In genomic region chr3:130052541-130053298, GRCm38 (mm10) we compare ENCODE assay signal across 10 mouse cellular contexts. TPM values are rescaled to one million over a fixed set of nuclear protein-coding genes. Genes with fewer than 3 reads are reported as not detected.
A peak's percentile ranks its signal among the peaks of the same experiment; 100 is the strongest.
DNase-seq lines count a peak whose midpoint lies in the region; ATAC-seq and TF ChIP-seq lines count a peak whose summit lies in the region.
"Had no signal": no experiment of that assay in that cellular context is flagged by ENCODE, and none has a peak within 500 bp of the region (broad histone marks: within the 10 kb centered on the region; RNA-seq: fewer than 3 reads in every experiment).

No protein-coding gene starts in this region.

- no peaks in the 10 kb centered on the region for H3K27me3 ChIP-seq in heart, embryonic 11.5 days (ENCODE audit: control insufficient read depth, insufficient read depth, low read length)
- H3K27me3 ChIP-seq in liver, embryonic 12.5 days (replicated peaks): no peaks in the 10 kb centered on the region
- H3K27me3 ChIP-seq: forebrain, embryonic 15.5 days had no signal

- peak overlapping the region; percentile 3; the same call in 1 of the 2 replicates for H3K4me2 ChIP-seq in heart, embryonic 11.5 days
- no peak overlapping the region for H3K4me2 ChIP-seq in liver, embryonic 12.5 days
- H3K4me2 ChIP-seq: forebrain, embryonic 15.5 days; liver, embryonic 11.5 days had no signal

- 0 out of 2 replicates have a peak overlapping the region, but pooled peaks have one; percentile 23 for H3K27ac ChIP-seq in layer of hippocampus, adult 2 months
- H3K27ac ChIP-seq in heart, embryonic 11.5 days (ENCODE audit: low read depth, low read length): peak overlapping the region; percentile 64; the same call in 1 of the 2 replicates
- no peak overlapping the region for H3K27ac ChIP-seq in liver, embryonic 12.5 days
- H3K27ac ChIP-seq: forebrain, embryonic 15.5 days had no signal

- H3K4me3 ChIP-seq in layer of hippocampus, adult 2 months: no peak overlapping the region
- H3K4me3 ChIP-seq in heart, embryonic 11.5 days (ENCODE audit: low read depth, low read length): no peak overlapping the region
- H3K4me3 ChIP-seq in liver, embryonic 12.5 days: no peak overlapping the region
- H3K4me3 ChIP-seq: forebrain, embryonic 15.5 days had no signal

- H3K36me3 ChIP-seq in heart, embryonic 11.5 days (ENCODE audit: control insufficient read depth, insufficient read depth, low read length): no peaks in the 10 kb centered on the region
- H3K36me3 ChIP-seq in liver, embryonic 12.5 days: peaks cover 14% of the 10 kb centered on the region; the same call in 1 of the 2 replicates
- H3K36me3 ChIP-seq: forebrain, embryonic 15.5 days had no signal

- DNase-seq in adrenal gland, postnatal 10 days: peak; percentile 62
- no peak for DNase-seq in adrenal gland, adult 8-10 months
- no peak for DNase-seq in layer of hippocampus, adult 2 months (ENCODE audit: low spot score in 2 of 2)
- no peak for DNase-seq in layer of hippocampus, adult 9-10 months (ENCODE audit: low spot score)
- peak; percentile 47 for DNase-seq in lung, postnatal 36 days
- DNase-seq in retina, postnatal 1 day: no peak

- no peaks in the 10 kb centered on the region for H3K9me3 ChIP-seq in heart, embryonic 11.5 days (replicated peaks; ENCODE audit: control insufficient read depth, low read length)
- H3K9me3 ChIP-seq in liver, embryonic 12.5 days (replicated peaks): no peaks in the 10 kb centered on the region
- H3K9me3 ChIP-seq: forebrain, embryonic 15.5 days had no signal

- no peak for TF ChIP-seq CTCF in layer of hippocampus, adult 2 months (conservative IDR thresholded peaks at IDR 0.05)

- ATAC-seq in heart, embryonic 11.5 days (replicated peaks; ENCODE audit: insufficient number of reproducible peaks, low FRiP score, low TSS enrichment): no peak
- ATAC-seq in liver, embryonic 12.5 days: no peak

- 71% methylated on average over 6 of the region's 6 CpGs for WGBS in heart, embryonic 11.5 days (ENCODE audit: insufficient replicate concordance)
- WGBS in liver, embryonic 12.5 days (ENCODE audit: insufficient replicate concordance): 75% methylated on average over 6 of the region's 6 CpGs

- peaks cover 44% of the 10 kb centered on the region for H3K4me1 ChIP-seq in heart, embryonic 11.5 days (ENCODE audit: control insufficient read depth, insufficient read depth, low read length)
- H3K4me1 ChIP-seq in liver, embryonic 12.5 days: peaks cover 54% of the 10 kb centered on the region

- no peak overlapping the region for H3K9ac ChIP-seq in heart, embryonic 11.5 days (ENCODE audit: low read depth, low read length)
- H3K9ac ChIP-seq in liver, embryonic 12.5 days: no peak overlapping the region
- H3K9ac ChIP-seq: forebrain, embryonic 15.5 days had no signal

RNA-seq across cellular contexts. Expression of gene Sec24b, which starts 8.6 kb away (rescaled TPM):
- 10 to 100 TPM; 48.8 to 59.3 TPM for total RNA-seq in adrenal gland, postnatal 10 days (2021)
- total RNA-seq in adrenal gland, adult 8-10 months (2022): 10 to 100 TPM; 61.0 to 96.2 (median 73.9) TPM
- 10 to 100 TPM; 57.3 to 62.1 TPM for total RNA-seq in layer of hippocampus, adult 2 months (2021)
- polyA plus RNA-seq in heart, embryonic 11.5 days (2014; fragmentation: Nextera tagmentation; extraction: Ambion mirVana): 27.1 and 27.9 TPM in 2 replicates
- 15.0 and 15.2 TPM in 2 replicates for polyA plus RNA-seq in liver, embryonic 12.5 days (2016; fragmentation: Nextera tagmentation; extraction: Ambion mirVana)

Comparison
In these comparisons a context has a peak if more than half of its experiments do, and no peak if none do; other contexts are left out.
1. DNase-seq: peak in adrenal gland, postnatal 10 days (single experiment) and lung, postnatal 36 days (single experiment); none in adrenal gland, adult 8-10 months (single experiment), layer of hippocampus, adult 2 months (0 of 2), layer of hippocampus, adult 9-10 months (single experiment) and retina, postnatal 1 day (single experiment).